Mouse (Mus musculus) neural tube, embryonic 13.5 days (tissue): ENCODE data around the gene Vinac1. TPM values are rescaled to one million over a fixed set of nuclear protein-coding genes. Genes with fewer than 3 reads are reported as not detected.
"Not testable (repeated sequence)": the region's sequence is repeated elsewhere in the genome, so short reads cannot be mapped to it uniquely, and the experiment has no call there.

Source experiments
- ATAC-seq: fragments of 200-750 bp; cut with Nextera tagmentation; 2 replicates; pipeline ENCODE4 v1.8.0; 2017; ENCODE audit warnings: low read depth, mild to moderate bottlenecking, moderate TSS enrichment, moderate library complexity
- H3K27ac ChIP-seq: fragments of 300-500 bp; sonication (generic); replicated peaks from 2 replicates; pipeline ENCODE4 v1.5.1; 2015; ENCODE audit warnings: moderate library complexity, mild to moderate bottlenecking, inconsistent platforms
- H3K27me3 ChIP-seq: fragments of 300-500 bp; sonication (generic); 2 replicates; pipeline ENCODE4 v1.6.1; 2015; ENCODE audit warnings: mild to moderate bottlenecking, inconsistent platforms
- H3K36me3 ChIP-seq: fragments of 300-500 bp; sonication (generic); 2 replicates; pipeline ENCODE4 v1.6.1; 2015; ENCODE audit warnings: mild to moderate bottlenecking, inconsistent platforms
- H3K4me1 ChIP-seq: fragments of 300-500 bp; sonication (generic); replicated peaks from 2 replicates; pipeline ENCODE4 v1.6.1; 2015; ENCODE audit warnings: inconsistent platforms
- H3K4me2 ChIP-seq: fragments of 300-500 bp; sonication (generic); 2 replicates; pipeline ENCODE4 v1.6.1; 2015; ENCODE audit warnings: inconsistent platforms, mild to moderate bottlenecking, moderate library complexity
- H3K4me3 ChIP-seq: fragments of 300-500 bp; sonication (generic); 2 replicates; pipeline ENCODE4 v1.5.1; 2015; ENCODE audit warnings: mild to moderate bottlenecking, inconsistent platforms
- H3K9ac ChIP-seq: fragments of 300-500 bp; sonication (generic); 2 replicates; pipeline ENCODE4 v1.6.1; 2015; ENCODE audit warnings: moderate library complexity, mild to moderate bottlenecking, inconsistent platforms
- H3K9me3 ChIP-seq: fragments of 300-500 bp; sonication (generic); 2 replicates; pipeline ENCODE4 v1.6.1; 2016; ENCODE audit warnings: inconsistent platforms
- WGBS: fragments of 180-500 bp; shearing (Covaris S2); methylation state at CpG from one replicate; pipeline ENCODE4 v1.1.7; 2015; 5-methylcytosine and 5-hydroxymethylcytosine counted together
- polyA plus RNA-seq: library from polyadenylated mRNA; unstranded; fragments of >200 nt; fragmentation: Nextera tagmentation; extraction: Ambion mirVana; gene quantifications from 2 replicates; pipeline ENCODE4 v1.2.1, GENCODE M21; 2015

The Vinac1 gene
- polyA plus RNA-seq, 1 experiment from 2014 or later = 0.96 TPM

DNA sequence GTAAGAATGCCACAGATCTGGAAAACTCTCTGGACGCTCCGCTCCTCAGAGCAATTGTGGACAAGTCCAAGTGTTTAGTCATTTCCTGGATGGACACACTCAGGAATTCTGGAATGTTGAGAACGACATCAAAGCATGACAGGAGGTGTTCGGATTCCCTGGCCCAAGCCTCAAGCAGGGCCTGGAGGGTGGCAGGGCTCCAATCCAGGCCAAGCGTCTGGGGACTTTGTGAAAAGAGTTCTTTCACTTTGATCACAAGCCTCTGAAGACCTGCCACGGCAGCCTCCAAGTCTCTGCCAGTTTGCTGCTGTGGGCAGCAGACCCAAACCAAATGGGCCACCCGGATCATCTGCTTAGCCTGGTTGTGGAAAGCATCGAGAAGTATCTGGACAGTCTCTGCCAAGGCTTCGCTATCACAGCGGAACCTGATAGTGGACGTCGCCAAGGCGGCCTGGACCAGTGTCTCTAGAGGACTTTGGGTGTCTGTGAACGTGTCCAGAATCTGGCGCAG is 9.5 kb downstream of the Vinac1 start:
- no peaks in the 10 kb centered on the region for H3K36me3 ChIP-seq
- H3K4me1 ChIP-seq = peaks cover 16% of the 10 kb centered on the region
- H3K4me2 ChIP-seq = peak overlapping the region; percentile 74
- peaks cover 48% of the 10 kb centered on the region for H3K27me3 ChIP-seq
- no peak overlapping the region for H3K27ac ChIP-seq
- ATAC-seq = no peak
- 32% methylated on average over 15 of the region's 15 CpGs for WGBS
- peak overlapping the region; percentile 44 for H3K4me3 ChIP-seq
- H3K9me3 ChIP-seq = no peaks in the 10 kb centered on the region
- peak overlapping the region; percentile 64 for H3K9ac ChIP-seq

DNA sequence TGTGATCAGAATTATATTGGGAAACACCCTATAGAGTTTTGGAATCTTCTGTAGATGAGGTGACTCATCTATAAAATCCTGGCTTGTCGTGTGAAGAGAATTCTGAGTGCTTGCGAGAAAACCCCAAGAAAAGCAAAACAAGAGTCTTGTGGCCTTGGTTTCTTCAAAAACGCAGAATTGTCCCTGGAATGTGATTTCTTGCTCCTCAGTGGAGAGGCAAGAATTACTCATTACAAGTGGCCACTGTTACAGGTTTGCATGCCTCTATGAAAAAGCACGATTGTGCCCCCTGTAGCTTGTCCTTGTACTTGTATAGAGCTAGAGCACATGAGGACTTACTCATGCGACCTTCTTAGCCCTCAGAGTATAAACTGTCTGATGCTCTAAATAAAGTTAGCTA is 12.6 kb downstream of the Vinac1 start:
- Histone ChIP-seq H3K36me3 (no peaks in the 10 kb centered on the region), H3K9ac (no peak overlapping the region), H3K4me1 (peaks cover 16% of the 10 kb centered on the region), H3K4me3 (no peak overlapping the region), H3K9me3 (no peaks in the 10 kb centered on the region), H3K4me2 (no peak overlapping the region), H3K27ac (no peak overlapping the region), H3K27me3 (peaks cover 40% of the 10 kb centered on the region)
- 81% methylated on average over 5 of the region's 5 CpGs for WGBS
- ATAC-seq = no peak

DNA sequence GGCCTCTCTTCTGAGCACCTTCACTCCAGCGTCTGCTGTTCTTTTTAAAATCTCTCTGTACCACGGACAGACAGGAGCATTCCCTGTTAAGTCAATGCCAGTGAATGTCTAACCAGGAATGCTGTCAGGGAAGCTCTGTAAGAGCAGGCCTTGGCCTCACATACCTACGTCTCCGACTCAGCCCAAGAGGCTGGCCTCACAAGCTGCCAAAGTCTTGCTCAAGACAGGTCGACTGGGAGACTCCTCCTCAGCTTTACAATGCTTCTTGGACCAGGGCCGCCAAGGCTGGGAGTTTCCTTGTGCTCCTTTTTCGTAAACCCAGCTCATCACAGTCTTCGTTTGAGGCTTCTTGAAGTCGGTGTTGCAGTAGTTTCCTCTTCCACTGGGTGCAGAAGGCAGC is 23.2 kb downstream of the Vinac1 start:
- 85% methylated on average over 9 of the region's 9 CpGs for WGBS
- H3K27ac ChIP-seq = no peak overlapping the region
- no peak for ATAC-seq
- no peak overlapping the region for H3K4me2 ChIP-seq
- peaks cover 7% of the 10 kb centered on the region; the same call in 1 of the 2 replicates for H3K36me3 ChIP-seq
- no peaks in the 10 kb centered on the region for H3K4me1 ChIP-seq
- H3K4me3 ChIP-seq = no peak overlapping the region
- H3K27me3 ChIP-seq = no peaks in the 10 kb centered on the region
- H3K9ac ChIP-seq = no peak overlapping the region
- no peaks in the 10 kb centered on the region for H3K9me3 ChIP-seq

GRCm38 (mm10) chr2:129020106-129020505 is 27.9 kb downstream of the Vinac1 start:
- 87% methylated on average over 2 of the region's 2 CpGs for WGBS
- H3K27ac ChIP-seq = no peak overlapping the region
- H3K27me3 ChIP-seq = no peaks in the 10 kb centered on the region
- H3K9ac ChIP-seq = no peak overlapping the region
- peaks cover 23% of the 10 kb centered on the region for H3K36me3 ChIP-seq
- ATAC-seq = no peak
- no peaks in the 10 kb centered on the region for H3K9me3 ChIP-seq
- no peak overlapping the region for H3K4me3 ChIP-seq
- H3K4me1 ChIP-seq = no peaks in the 10 kb centered on the region
- no peak overlapping the region for H3K4me2 ChIP-seq

GRCm38 (mm10) chr2:129008867-129009266 is 39.1 kb downstream of the Vinac1 start:
- H3K27me3 ChIP-seq, H3K9me3 ChIP-seq, H3K4me1 ChIP-seq, H3K4me3 ChIP-seq, H3K27ac ChIP-seq, ATAC-seq, H3K4me2 ChIP-seq, H3K9ac ChIP-seq, H3K36me3 ChIP-seq: not testable (repeated sequence)
- WGBS = 81% methylated on average over 2 of the region's 2 CpGs

DNA sequence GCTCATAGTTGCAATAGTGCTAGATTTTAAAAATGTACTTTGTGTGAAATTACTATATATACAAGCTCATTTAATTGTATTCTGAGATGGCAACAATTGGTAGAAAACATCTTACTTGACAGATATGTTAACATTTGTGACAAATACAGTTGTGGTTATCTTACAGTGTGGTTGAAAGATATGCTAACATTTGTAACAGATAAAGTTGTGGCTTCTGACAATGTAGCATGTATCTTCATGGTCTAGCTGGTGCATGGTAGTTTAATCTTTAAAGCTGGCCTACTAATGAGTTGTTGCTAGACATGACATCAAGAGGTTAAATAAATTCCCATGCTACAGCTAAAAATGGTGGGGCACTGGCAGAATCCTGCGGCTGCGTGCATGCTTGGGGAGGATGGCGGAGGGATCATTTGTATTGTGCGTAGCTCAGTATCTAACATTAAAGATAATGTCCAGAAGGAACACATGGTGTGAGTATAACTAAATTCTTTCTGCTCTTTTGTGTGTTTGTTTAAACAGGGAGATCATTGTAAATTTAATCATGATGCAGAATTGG is 41.7 kb downstream of the Vinac1 start:
- Histone ChIP-seq H3K4me3 (no peak overlapping the region), H3K27me3 (no peaks in the 10 kb centered on the region), H3K4me1 (no peaks in the 10 kb centered on the region), H3K9me3 (no peaks in the 10 kb centered on the region), H3K4me2 (no peak overlapping the region), H3K36me3 (no peaks in the 10 kb centered on the region), H3K9ac (no peak overlapping the region), H3K27ac (no peak overlapping the region)
- no peak for ATAC-seq
- WGBS = 68% methylated on average over 4 of the region's 4 CpGs

DNA sequence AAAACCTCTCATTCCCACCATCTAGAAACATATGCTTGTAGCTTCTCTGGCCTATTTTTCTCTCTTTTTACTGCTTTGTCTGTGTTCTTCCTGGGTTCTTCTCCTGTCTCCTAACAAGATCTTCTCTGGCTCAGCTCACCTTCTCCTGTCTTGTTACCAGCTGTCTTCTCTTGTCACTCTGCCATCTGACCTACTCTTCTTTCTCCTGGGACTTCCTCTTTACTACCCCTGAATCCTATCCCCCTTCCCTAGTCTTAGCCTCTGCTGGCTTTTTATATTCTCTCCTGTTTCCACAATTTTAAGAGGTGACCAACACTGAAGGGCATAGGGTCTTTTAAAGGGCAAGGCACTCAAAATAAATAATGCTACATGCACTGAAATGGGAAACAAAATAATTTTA is 43.1 kb downstream of the Vinac1 start:
- H3K9ac ChIP-seq = no peak overlapping the region
- H3K4me1 ChIP-seq = no peaks in the 10 kb centered on the region
- no peaks in the 10 kb centered on the region for H3K9me3 ChIP-seq
- H3K36me3 ChIP-seq = no peaks in the 10 kb centered on the region
- no peak for ATAC-seq
- no peak overlapping the region for H3K4me2 ChIP-seq
- H3K4me3 ChIP-seq = no peak overlapping the region
- H3K27me3 ChIP-seq = no peaks in the 10 kb centered on the region
- H3K27ac ChIP-seq = no peak overlapping the region

DNA sequence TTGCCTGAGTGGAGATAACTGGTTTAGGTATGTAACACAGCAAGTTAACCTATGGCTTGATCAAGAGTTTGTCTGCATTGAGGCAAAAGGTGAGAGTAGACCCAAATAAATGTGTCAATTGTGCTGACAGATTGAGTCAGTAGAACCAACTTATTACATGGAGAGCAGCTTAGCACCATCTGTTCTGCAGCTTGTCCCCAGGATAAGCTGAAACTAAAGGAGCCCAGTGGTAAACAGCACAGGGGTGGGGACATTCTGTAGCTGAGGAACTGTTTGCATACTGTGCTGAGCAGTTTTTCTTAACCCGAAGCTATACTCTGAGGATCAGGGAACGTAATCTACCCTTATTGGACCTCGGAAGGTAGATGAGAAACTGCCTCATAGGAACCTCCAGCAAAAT is 63.2 kb downstream of the Vinac1 start:
- H3K9me3 ChIP-seq = no peaks in the 10 kb centered on the region
- ATAC-seq = no peak
- H3K4me1 ChIP-seq = no peaks in the 10 kb centered on the region
- no peak overlapping the region for H3K4me3 ChIP-seq
- H3K4me2 ChIP-seq = no peak overlapping the region
- no peak overlapping the region for H3K9ac ChIP-seq
- 92% methylated on average over 3 of the region's 3 CpGs for WGBS
- H3K27me3 ChIP-seq = no peaks in the 10 kb centered on the region
- no peaks in the 10 kb centered on the region for H3K36me3 ChIP-seq
- H3K27ac ChIP-seq = no peak overlapping the region

GRCm38 (mm10) chr2:128975572-128975971 is 72.4 kb downstream of the Vinac1 start:
- Histone ChIP-seq H3K4me3 (no peak overlapping the region), H3K4me1 (no peaks in the 10 kb centered on the region), H3K27ac (no peak overlapping the region), H3K9me3 (no peaks in the 10 kb centered on the region), H3K36me3 (no peaks in the 10 kb centered on the region), H3K27me3 (no peaks in the 10 kb centered on the region), H3K4me2 (no peak overlapping the region), H3K9ac (no peak overlapping the region)
- WGBS = 86% methylated on average over 4 of the region's 4 CpGs
- ATAC-seq = no peak

Other genes starting within 250 kb of the Vinac1 start
- gene Tmem87b, start 230.1 kb downstream of the Vinac1 start, polyA plus RNA-seq = 35.6 and 37.4 TPM in 2 replicates
- 1.9 and 2.7 TPM in 2 replicates for gene Fbln7, start 185.2 kb downstream of the Vinac1 start, polyA plus RNA-seq
- gene Zc3h8, start 104.1 kb downstream of the Vinac1 start, polyA plus RNA-seq = 9.4 and 10.9 TPM in 2 replicates
- 3.7 TPM in 2 replicates for gene Zc3h6, start 80.8 kb downstream of the Vinac1 start, polyA plus RNA-seq
- gene Gm10762, start 80.4 kb downstream of the Vinac1 start, polyA plus RNA-seq = 22.2 and 24.2 TPM in 2 replicates
- 32.4 and 33.1 TPM in 2 replicates for gene Ttl, start 17.8 kb upstream of the Vinac1 start, polyA plus RNA-seq
- 17.2 and 18.5 TPM in 2 replicates for gene Polr1b, start 52.8 kb upstream of the Vinac1 start, polyA plus RNA-seq
- gene Chchd5, start 81.5 kb upstream of the Vinac1 start, polyA plus RNA-seq = 25.7 and 27.9 TPM in 2 replicates
- 43.2 and 48.9 TPM in 2 replicates for gene Slc20a1, start 150.6 kb upstream of the Vinac1 start, polyA plus RNA-seq
- gene Ckap2l, start 249.0 kb upstream of the Vinac1 start, polyA plus RNA-seq = 10.0 and 13.1 TPM in 2 replicates